Mouse (Mus musculus): ENCODE measurements around the gene Gm9837. TPM values are rescaled to one million over a fixed set of nuclear protein-coding genes. Genes with fewer than 3 reads are reported as not detected.

The Gm9837 gene
- polyA plus RNA-seq, 1 experiment from 2014 or later: not detected

DNA sequence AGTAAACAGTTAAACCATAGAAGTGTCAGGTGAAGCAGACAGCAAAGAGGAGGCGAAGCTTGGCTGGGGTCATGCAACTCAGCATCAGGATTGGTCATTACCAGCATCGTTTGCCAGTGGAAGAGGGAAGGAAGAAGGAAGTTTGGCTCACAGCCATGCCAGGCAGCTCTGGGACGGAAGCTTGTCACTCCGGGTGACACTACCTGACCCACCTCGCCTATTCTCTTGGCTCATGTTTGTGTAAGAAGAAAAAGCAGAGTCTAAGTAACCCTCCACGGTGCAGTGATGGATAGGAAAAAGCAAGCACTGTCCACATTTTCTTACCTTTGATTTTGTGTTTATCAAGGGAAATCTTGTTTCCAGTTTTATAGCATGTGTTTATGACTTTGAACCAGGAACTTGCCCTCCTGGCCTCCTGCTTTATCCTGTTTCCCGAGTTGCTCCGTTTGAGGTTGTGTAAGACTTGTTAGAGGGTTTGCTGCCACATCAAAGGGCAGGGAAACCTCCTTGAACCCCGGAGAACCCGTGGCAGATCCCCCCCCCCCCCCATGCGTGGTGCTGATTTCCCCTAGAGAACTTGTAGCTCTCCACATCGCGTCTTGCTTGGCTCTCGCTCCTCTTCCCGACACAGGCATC is 20.1 kb downstream of the Gm9837 start:
- H3K9ac ChIP-seq: no peak overlapping the region
- H3K4me1 ChIP-seq (replicated peaks): peaks cover 18% of the 10 kb centered on the region
- H3K27ac ChIP-seq: no peak overlapping the region
- H3K27me3 ChIP-seq: no peaks in the 10 kb centered on the region
- H3K36me3 ChIP-seq: no peaks in the 10 kb centered on the region
- WGBS: 35% methylated on average over 15 of the region's 15 CpGs
- no peak overlapping the region for H3K4me3 ChIP-seq
- no peaks in the 10 kb centered on the region for H3K9me3 ChIP-seq (replicated peaks)
- no peak overlapping the region for H3K4me2 ChIP-seq
- no peak for ATAC-seq (replicated peaks; ENCODE audit: insufficient number of reproducible peaks, insufficient read depth, low FRiP score, low read depth)

DNA sequence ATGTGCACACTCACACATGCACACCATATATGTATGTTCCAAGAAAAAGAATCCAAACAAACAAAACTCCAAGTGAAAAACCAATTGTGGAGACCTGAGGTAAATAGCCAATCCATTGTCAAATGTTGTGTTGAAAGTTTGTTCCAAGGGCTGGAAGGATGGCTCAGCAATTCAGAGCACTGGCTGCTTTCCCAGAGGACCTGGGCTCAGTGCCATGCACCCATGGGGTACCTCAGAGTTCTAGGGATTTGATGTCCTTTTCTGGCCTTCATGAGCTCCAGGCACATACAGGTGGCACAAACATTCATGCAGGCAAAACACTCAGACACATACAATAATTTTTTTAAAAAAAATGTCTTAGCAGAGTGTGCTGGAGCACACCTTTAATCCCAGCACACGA is 21.8 kb downstream of the Gm9837 start:
- no peak overlapping the region for H3K4me2 ChIP-seq
- H3K36me3 ChIP-seq: no peaks in the 10 kb centered on the region
- peaks cover 18% of the 10 kb centered on the region for H3K4me1 ChIP-seq (replicated peaks)
- H3K9ac ChIP-seq: no peak overlapping the region
- no peaks in the 10 kb centered on the region for H3K9me3 ChIP-seq (replicated peaks)
- 85% methylated on average over 1 of the region's 1 CpGs for WGBS
- no peak overlapping the region for H3K4me3 ChIP-seq
- no peaks in the 10 kb centered on the region for H3K27me3 ChIP-seq
- H3K27ac ChIP-seq: peak overlapping the region; percentile 31
- ATAC-seq (replicated peaks; ENCODE audit: insufficient number of reproducible peaks, insufficient read depth, low FRiP score, low read depth): peak; percentile 63; the same call in 1 of the 2 replicates

DNA sequence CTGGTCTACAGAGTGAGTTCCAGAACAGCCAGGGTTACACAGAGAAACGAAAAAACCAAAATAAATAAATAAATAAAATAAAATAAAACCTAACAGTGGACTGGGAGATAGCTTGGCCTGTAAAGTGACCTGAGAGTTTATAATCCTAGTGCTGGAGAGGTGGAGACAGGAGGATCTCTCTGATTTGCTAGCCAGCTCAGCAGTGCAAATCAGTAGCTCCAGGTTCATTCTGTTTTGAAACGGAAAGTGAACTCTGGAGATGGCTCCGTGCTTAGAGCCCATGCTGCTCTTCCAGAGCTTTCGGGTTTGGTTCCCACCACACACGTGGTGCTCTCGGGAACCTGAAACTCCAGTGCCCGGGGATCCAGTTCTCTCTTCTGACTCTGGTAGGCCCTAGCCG is 22.3 kb downstream of the Gm9837 start:
- Histone ChIP-seq H3K9me3 (replicated peaks) (no peaks in the 10 kb centered on the region), H3K4me1 (replicated peaks) (peaks cover 18% of the 10 kb centered on the region), H3K27me3 (no peaks in the 10 kb centered on the region), H3K27ac (peak overlapping the region; percentile 1; the same call in 1 of the 2 replicates), H3K4me3 (no peak overlapping the region), H3K9ac (no peak overlapping the region), H3K36me3 (no peaks in the 10 kb centered on the region), H3K4me2 (no peak overlapping the region)
- no peak for ATAC-seq (replicated peaks; ENCODE audit: insufficient number of reproducible peaks, insufficient read depth, low FRiP score, low read depth)
- 84% methylated on average over 8 of the region's 8 CpGs for WGBS

DNA sequence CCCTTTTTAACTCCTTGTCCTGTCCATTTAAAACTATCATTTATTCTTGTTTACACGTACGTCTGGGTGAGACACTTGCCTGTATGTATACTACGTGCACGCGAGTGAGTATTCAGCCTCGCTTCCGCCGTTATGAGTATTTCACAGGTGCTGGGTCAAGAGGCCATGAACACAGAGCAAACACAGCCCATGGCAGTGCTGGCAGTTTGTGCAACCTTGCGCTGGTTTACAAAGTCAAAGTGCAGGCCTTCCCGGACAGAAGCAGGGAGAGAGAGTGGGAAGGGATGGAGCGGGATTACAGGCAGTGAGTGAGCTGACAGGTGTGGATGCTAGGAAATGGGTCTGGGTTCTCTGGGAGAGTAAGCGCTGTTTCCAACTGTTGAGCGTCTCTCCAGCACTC is 24.1 kb downstream of the Gm9837 start:
- 80% methylated on average over 13 of the region's 13 CpGs for WGBS
- Histone ChIP-seq H3K4me1 (replicated peaks) (peaks cover 28% of the 10 kb centered on the region), H3K4me3 (no peak overlapping the region), H3K4me2 (no peak overlapping the region), H3K9me3 (replicated peaks) (no peaks in the 10 kb centered on the region), H3K36me3 (no peaks in the 10 kb centered on the region), H3K27me3 (no peaks in the 10 kb centered on the region), H3K9ac (no peak overlapping the region), H3K27ac (no peak overlapping the region)
- ATAC-seq (replicated peaks; ENCODE audit: insufficient number of reproducible peaks, insufficient read depth, low FRiP score, low read depth): no peak

DNA sequence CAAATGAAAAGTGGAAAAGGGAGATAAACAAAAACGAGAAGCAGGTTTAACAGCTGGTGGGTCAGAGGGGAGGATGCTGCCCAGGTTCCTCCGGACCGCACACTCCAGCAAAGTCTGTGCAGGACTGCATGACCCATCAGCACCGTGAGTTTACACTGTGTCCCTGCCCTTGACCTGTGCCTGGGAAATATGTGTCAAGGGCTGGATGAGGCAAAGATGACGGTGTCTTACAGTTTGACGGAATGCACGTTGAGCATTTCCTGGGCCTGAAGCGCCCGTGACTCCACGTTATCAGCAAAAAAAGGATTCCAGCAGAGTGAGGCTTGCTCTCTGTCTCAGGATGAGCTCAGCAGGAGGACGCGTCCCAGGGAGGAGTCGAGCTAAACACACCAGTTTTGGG is 24.7 kb downstream of the Gm9837 start:
- Histone ChIP-seq H3K9ac (no peak overlapping the region), H3K4me1 (replicated peaks) (peaks cover 23% of the 10 kb centered on the region), H3K27ac (no peak overlapping the region), H3K4me3 (no peak overlapping the region), H3K27me3 (no peaks in the 10 kb centered on the region), H3K9me3 (replicated peaks) (no peaks in the 10 kb centered on the region), H3K36me3 (no peaks in the 10 kb centered on the region), H3K4me2 (no peak overlapping the region)
- no peak for ATAC-seq (replicated peaks; ENCODE audit: insufficient number of reproducible peaks, insufficient read depth, low FRiP score, low read depth)
- 35% methylated on average over 13 of the region's 13 CpGs for WGBS

DNA sequence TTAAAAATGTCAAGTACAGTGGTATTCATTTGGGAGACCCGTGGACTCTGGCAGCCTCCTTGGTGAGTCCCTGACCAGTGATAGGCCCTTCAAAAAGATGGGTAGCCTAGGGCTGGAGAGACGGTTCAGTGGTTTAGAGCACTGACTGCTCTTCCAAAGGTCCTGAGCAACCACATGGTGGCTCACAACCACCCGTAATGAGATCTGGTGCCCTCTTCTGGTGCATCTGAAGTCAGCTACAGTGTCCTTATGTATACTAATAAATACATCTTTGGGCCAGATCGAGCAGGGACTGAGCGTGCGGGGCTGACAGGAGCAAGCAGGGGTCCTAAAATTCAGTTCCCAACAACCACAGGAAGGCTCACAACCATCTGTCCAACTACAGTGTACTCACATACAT is 26.4 kb downstream of the Gm9837 start:
- ATAC-seq (replicated peaks; ENCODE audit: insufficient number of reproducible peaks, insufficient read depth, low FRiP score, low read depth): no peak
- no peaks in the 10 kb centered on the region for H3K36me3 ChIP-seq
- 45% methylated on average over 6 of the region's 6 CpGs for WGBS
- H3K4me3 ChIP-seq: no peak overlapping the region
- H3K4me1 ChIP-seq (replicated peaks): peaks cover 15% of the 10 kb centered on the region
- no peaks in the 10 kb centered on the region for H3K27me3 ChIP-seq
- H3K27ac ChIP-seq: no peak overlapping the region
- no peak overlapping the region for H3K4me2 ChIP-seq
- H3K9me3 ChIP-seq (replicated peaks): no peaks in the 10 kb centered on the region
- no peak overlapping the region for H3K9ac ChIP-seq

DNA sequence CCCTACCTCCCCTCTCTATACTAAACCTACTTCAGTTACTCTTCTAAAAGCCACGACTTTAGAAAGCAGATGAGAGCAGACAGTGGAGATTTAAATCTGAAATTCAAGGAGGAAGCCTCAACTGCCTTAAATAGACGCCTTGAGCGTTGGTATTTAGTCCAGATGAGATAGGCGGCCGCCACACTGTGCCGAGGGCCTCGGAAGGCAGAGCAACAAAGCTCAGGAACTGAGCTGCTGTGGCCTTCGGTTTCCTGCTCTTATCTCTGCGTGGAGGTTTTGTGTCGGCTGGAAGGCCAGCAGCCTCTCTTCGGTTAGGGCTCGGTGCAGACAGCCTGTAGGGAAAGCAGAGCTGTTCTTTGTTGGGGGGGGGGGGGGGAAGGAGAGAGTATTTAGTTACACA is 28.4 kb downstream of the Gm9837 start:
- Histone ChIP-seq H3K27me3 (no peaks in the 10 kb centered on the region), H3K4me2 (peak overlapping the region; percentile 36; the same call in 1 of the 2 replicates), H3K9me3 (replicated peaks) (no peaks in the 10 kb centered on the region), H3K36me3 (no peaks in the 10 kb centered on the region), H3K9ac (peak overlapping the region; percentile 36), H3K4me3 (no peak overlapping the region), H3K27ac (peak overlapping the region; percentile 83), H3K4me1 (replicated peaks) (peaks cover 11% of the 10 kb centered on the region)
- 3% methylated on average over 12 of the region's 12 CpGs for WGBS
- ATAC-seq (replicated peaks; ENCODE audit: insufficient number of reproducible peaks, insufficient read depth, low FRiP score, low read depth): no peak

DNA sequence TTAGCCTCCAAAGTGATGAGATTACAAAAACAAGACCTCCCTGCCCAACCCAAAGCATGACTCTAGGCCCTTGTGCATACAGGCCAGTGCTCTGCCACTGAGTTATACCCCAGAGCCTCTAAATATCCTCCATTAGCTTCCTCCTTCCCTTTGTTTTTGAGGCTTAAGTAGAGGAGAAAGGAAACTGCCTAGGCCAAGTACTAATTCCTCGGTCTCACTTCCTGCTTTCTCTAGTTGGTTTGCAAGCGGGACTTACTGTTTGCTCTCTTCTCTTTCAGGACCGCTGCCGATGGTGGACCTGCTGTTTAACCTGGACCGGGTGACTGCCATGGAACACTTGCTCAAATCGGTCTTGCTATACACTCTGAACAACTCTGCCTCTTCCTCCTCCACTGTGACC is 33.9 kb downstream of the Gm9837 start:
- Histone ChIP-seq H3K27ac (no peak overlapping the region), H3K4me2 (no peak overlapping the region), H3K4me3 (no peak overlapping the region), H3K4me1 (replicated peaks) (peaks cover 4% of the 10 kb centered on the region), H3K9ac (no peak overlapping the region), H3K9me3 (replicated peaks) (no peaks in the 10 kb centered on the region), H3K36me3 (no peaks in the 10 kb centered on the region), H3K27me3 (no peaks in the 10 kb centered on the region)
- 85% methylated on average over 6 of the region's 6 CpGs for WGBS
- no peak for ATAC-seq (replicated peaks; ENCODE audit: insufficient number of reproducible peaks, insufficient read depth, low FRiP score, low read depth)

DNA sequence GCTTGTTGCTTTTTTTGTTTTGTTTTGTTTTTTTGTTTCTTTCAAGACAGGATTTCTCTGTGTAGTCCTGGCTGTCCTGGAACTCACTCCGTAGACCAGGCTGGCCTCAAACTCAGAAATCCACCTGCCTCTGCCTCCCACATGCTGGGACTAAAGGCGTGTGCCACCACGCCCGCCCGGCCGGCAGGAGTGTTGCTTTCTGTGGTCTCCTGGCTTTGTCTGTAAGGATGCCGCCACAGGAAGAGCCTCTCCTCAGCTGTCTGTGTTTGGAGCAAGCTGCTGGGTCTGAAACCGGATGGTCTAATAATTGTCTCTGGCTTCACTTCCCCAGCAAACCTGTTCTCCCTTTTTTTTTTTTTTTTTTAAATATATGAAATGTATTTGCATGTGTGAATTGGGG is 34.8 kb downstream of the Gm9837 start:
- no peak for ATAC-seq (replicated peaks; ENCODE audit: insufficient number of reproducible peaks, insufficient read depth, low FRiP score, low read depth)
- Histone ChIP-seq H3K4me1 (replicated peaks) (peaks cover 6% of the 10 kb centered on the region), H3K9me3 (replicated peaks) (no peaks in the 10 kb centered on the region), H3K4me3 (no peak overlapping the region), H3K9ac (no peak overlapping the region), H3K4me2 (no peak overlapping the region), H3K27ac (no peak overlapping the region), H3K27me3 (no peaks in the 10 kb centered on the region), H3K36me3 (no peaks in the 10 kb centered on the region)
- 72% methylated on average over 8 of the region's 8 CpGs for WGBS

DNA sequence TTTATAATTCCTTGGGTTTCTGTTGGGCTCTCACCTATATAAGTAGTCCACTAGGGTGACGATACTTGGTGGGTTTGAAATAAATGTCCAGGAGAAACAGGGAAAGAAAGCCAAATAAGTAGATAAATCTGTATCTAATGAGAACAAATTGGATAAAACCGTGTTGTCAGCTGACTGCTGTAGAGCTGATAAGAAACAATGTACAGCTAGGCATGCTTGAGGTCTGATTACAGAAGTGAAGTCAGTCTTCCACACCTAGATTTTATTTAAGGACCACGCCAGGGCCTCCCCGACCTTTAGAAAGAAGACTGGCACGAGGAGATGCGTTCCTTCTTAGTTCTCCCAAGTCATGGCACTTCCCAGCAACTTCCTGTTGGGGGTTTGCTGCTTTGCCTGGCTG is 37.2 kb downstream of the Gm9837 start:
- Histone ChIP-seq H3K4me3 (no peak overlapping the region), H3K36me3 (peaks cover 8% of the 10 kb centered on the region), H3K27ac (no peak overlapping the region), H3K4me2 (no peak overlapping the region), H3K27me3 (no peaks in the 10 kb centered on the region), H3K9ac (no peak overlapping the region), H3K9me3 (replicated peaks) (no peaks in the 10 kb centered on the region), H3K4me1 (replicated peaks) (peaks cover 14% of the 10 kb centered on the region)
- WGBS: 43% methylated on average over 6 of the region's 6 CpGs
- ATAC-seq (replicated peaks; ENCODE audit: insufficient number of reproducible peaks, insufficient read depth, low FRiP score, low read depth): no peak

DNA sequence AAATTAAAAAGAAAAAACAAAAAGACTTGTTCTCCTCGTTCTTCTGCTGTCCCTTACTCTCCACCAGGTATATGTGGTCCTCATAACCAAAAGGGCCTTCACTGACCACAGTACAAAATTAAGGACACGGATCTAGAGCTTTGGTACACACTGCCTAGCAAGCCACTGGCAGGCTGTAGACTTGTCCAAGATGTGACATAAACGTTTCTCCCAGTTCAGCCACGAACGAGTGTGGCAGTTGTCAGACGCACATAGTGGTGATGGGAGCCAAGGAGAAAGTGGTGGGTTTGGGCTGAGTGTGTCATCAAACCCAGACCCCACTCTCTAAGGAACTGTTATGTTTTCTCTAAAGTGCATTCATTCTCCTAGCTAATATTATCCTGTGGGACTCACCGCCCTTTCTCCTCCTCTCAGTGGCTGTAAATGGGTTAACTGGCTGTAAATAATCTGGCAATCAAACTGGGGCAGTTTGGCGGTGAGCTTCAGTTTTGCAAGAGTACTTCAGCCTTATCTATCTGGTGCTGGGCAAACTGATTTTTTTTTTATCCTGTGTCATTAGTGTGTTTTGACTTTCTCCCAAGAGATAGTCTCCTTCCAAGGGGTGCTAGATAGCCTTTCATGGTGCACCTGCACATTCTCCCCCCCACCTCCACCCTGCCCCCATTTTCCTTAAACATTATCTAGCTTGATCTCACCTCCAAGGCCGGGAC is 38.8 kb downstream of the Gm9837 start:
- H3K4me2 ChIP-seq: peak overlapping the region; percentile 71
- peak overlapping the region; percentile 83 for H3K27ac ChIP-seq
- peak overlapping the region; percentile 20; the same call in 1 of the 2 replicates for H3K9ac ChIP-seq
- peak; percentile 2; the same call in 1 of the 2 replicates for ATAC-seq (replicated peaks; ENCODE audit: insufficient number of reproducible peaks, insufficient read depth, low FRiP score, low read depth)
- no peaks in the 10 kb centered on the region for H3K9me3 ChIP-seq (replicated peaks)
- H3K4me1 ChIP-seq (replicated peaks): peaks cover 17% of the 10 kb centered on the region
- peaks cover 15% of the 10 kb centered on the region for H3K36me3 ChIP-seq
- H3K27me3 ChIP-seq: no peaks in the 10 kb centered on the region
- WGBS: 12% methylated on average over 9 of the region's 9 CpGs
- H3K4me3 ChIP-seq: peak overlapping the region; percentile 73
